Mouse (Mus musculus) monocyte, adult 5-6 weeks (primary cell): ENCODE data around the gene Acss2. TPM values are rescaled to one million over a fixed set of nuclear protein-coding genes. Genes with fewer than 3 reads are reported as not detected.

Source experiments
- ATAC-seq: fragments of 153-309, 156-312 bp; replicated peaks from 2 replicates; pipeline ENCODE4 v1.8.0; 2017; ENCODE audit warnings: mild to moderate bottlenecking; ENCODE audit not compliant: low TSS enrichment, insufficient number of reproducible peaks, severe bottlenecking, poor library complexity, low FRiP score
- total RNA-seq: library from RNA; stranded (forward); fragments of 200-1000, 200-491, 200-594 nt; gene quantifications from 3 replicates; pipeline ENCODE4 v1.2.3, GENCODE M21; 2017

Acss2 gene
- total RNA-seq, 1 experiment from 2014 or later = 36.7 TPM

- no peak for ATAC-seq
Observed at GRCm38 (mm10) chr2:155616971-155617370, 99.2 kb downstream of the Acss2 start.

- ATAC-seq = peak; percentile 74
Observed at GRCm38 (mm10) chr2:155619817-155620216, 102.1 kb downstream of the Acss2 start.

GRCm38 (mm10) chr2:155622606-155623005 is 104.9 kb downstream of the Acss2 start:
- ATAC-seq = no peak

GRCm38 (mm10) chr2:155623996-155624395 is 106.2 kb downstream of the Acss2 start:
- no peak for ATAC-seq

- no peak for ATAC-seq
Observed at GRCm38 (mm10) chr2:155624730-155625129, 107.0 kb downstream of the Acss2 start.

GRCm38 (mm10) chr2:155626277-155626676 is 108.5 kb downstream of the Acss2 start:
- no peak for ATAC-seq

- ATAC-seq = peak; percentile 61
Observed at GRCm38 (mm10) chr2:155627030-155627738, 109.4 kb downstream of the Acss2 start.

- no peak for ATAC-seq
Observed at GRCm38 (mm10) chr2:155628112-155628511, 110.4 kb downstream of the Acss2 start.

GRCm38 (mm10) chr2:155628519-155628918 is 110.8 kb downstream of the Acss2 start:
- no peak for ATAC-seq

GRCm38 (mm10) chr2:155629231-155629661 is 111.5 kb downstream of the Acss2 start:
- ATAC-seq = no peak

- ATAC-seq = no peak
Observed at GRCm38 (mm10) chr2:155630153-155630552, 112.4 kb downstream of the Acss2 start.

GRCm38 (mm10) chr2:155630590-155631416 is 113.1 kb downstream of the Acss2 start:
- no peak for ATAC-seq

- no peak for ATAC-seq
Observed at GRCm38 (mm10) chr2:155632138-155632936, 114.6 kb downstream of the Acss2 start.

GRCm38 (mm10) chr2:155633121-155633520 is 115.4 kb downstream of the Acss2 start:
- ATAC-seq = no peak

- no peak for ATAC-seq
Observed at GRCm38 (mm10) chr2:155633731-155634130, 116.0 kb downstream of the Acss2 start.

- no peak for ATAC-seq
Observed at GRCm38 (mm10) chr2:155634562-155634961, 116.8 kb downstream of the Acss2 start.
